Mouse (Mus musculus) G1E (cell line): Measurements from ENCODE around the gene Sprr1b.

ENCODE experiments used
- CTCF ChIP-seq: IDR thresholded peaks from 2 replicates; pipeline ENCODE4 v1.5.1; 2012; ENCODE audit warnings: low read depth, low read length, inconsistent platforms, mixed read lengths
- GATA1 ChIP-seq: IDR thresholded peaks from 2 replicates; pipeline ENCODE4 v1.6.1; 2012; ENCODE audit warnings: borderline replicate concordance, low read length, inconsistent platforms, mixed read lengths
- TAL1 ChIP-seq: conservative IDR thresholded peaks from 2 replicates; pipeline ENCODE4 v1.6.1; 2012; ENCODE audit warnings: low read depth, low read length, inconsistent platforms, mixed read lengths

DNA sequence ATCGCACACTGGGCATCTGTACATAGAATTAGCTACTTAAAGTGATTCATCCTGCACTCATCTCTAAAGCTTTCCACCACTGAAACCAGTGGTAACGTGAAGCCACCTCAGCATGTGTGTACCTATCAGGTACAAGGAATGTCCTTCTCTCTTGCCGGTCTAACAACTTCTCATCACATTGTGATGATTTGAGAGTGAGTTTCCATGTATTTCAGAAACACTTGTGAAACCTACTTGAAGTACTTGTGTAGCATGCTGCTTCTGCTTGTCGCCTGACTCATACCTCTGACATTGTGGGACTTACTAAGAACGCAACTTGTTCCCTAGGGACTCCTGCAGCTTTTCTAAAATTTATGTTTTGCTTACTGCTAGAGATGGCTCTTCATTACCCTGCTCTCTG lies 16.6 kb upstream of the Sprr1b start:
- no peak for TF ChIP-seq CTCF
- TF ChIP-seq TAL1 = no peak
- no peak for TF ChIP-seq GATA1
